Mouse (Mus musculus) urinary bladder, postnatal 10 days (tissue): ENCODE measurements at regions not wholly inside any gene's neighbourhood (a gene's known extent, or its start where the extent isn't known, plus 50 kb on each side); places are given as distances from the start of the nearest gene placed in this dataset.

Source experiments
- DNase-seq: peaks from one replicate; pipeline ENCODE4 v3.0.0; 2022; ENCODE audit warnings: low spot score

DNA sequence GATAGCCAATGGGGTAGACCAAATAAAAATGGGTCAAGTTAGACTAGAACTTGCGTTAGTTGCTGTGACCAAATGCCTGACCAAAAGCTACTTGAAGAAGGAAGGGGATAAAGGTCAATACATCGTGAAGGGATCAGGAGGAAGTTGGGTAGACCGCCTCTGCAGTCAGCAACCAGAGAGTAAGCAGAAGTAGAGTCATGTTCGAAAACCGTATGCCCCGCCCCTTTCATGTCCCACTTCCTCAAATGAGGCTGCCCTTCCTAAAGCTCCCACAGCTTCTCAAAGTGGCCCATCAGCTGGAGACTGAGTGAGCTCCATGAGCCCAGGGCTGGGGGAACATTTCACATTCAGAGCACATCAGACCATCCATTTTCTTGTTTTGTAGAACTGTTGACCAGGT is 301.2 kb upstream of the Ppp2r3a start:
- DNase-seq, result no peak

DNA sequence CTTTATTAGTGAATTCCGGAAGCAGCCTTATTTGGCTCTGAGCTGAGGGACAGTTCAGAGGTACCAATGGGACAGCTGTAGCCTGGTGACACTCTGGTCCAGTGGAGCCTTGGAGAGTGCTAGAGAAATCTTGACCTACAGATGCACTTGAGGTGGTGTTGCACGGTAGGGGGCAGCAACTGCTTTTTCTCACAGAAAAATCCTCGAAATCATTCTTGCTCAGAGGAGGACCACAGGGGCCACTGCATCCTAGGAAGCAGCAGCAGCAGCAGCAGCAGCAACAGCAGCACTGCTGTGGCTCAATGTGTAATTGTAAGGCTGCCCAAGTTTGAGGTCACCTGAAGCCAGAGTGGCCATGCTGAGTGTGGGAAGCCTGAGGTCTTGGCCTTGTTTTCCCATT is 299.7 kb upstream of the Ppp2r3a start:
- DNase-seq, result no peak

DNA sequence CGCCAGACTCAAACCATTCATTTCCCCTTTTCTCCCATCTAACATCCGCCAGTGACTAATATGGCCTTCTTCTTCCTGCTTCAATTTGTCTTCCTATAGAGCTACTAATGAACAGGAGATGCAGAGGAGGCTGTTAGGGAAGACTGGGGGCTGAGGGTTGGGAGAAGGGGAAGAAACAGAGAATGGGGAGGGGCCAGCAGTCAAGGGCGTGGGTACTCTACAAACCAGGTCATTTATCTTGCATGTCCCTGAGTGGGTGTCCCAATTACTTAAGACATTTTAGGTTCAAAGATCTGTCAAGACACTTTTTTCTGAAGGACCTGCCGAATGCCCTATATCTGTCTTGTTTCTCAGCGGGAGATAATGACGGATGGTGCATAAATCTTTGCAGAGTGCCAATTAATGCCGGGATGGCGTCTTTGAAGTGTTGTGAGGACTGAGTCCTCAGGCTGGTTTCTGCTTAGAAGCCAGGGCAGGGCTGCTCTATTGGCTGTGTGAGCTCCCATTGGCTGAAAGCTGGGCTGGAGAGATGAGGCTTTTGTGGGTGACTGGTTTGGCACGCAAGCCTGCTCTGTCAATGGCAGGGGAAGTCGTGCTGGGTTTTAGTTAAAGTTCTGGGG is 294.7 kb upstream of the Ppp2r3a start:
- no peak for DNase-seq

DNA sequence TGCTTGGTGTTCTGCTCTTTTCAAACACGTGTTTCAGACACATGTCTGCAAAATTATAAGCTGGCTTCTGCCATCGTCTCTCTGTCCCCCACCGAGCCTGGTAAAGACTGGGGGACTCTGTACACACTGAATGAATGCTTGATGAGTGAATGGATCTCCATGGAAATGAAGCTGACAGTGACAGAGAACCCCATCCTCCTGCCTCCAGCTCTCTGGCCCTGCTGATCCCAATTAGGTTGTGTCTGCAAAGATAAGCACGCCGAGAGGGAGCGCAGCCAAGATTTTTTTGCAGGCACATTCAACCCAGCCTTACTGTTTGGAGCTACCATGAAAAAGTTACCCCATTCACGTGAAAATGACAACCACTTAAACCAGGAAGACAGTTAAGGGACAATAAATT is 266.5 kb upstream of the Ppp2r3a start:
- DNase-seq, result no peak

DNA sequence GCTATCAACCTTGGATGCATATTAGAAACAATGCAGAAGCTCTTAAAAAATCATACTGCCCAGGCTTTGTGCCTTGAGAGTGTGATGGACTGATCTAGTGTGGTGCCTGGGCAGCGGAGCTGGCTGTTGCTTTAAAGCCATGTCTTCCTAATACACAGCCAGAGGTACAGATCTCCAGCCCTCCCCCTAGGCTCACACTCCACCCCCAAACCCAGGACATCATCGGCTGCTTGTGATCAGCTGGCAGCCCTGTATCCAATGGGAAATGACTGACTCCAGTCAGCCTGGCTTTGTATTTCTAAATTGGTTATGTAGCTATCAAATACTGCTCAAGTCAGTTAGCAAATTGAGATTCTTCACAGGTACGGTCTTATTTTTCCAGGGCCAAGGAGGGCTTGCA is 259.2 kb upstream of the Ppp2r3a start:
- no peak for DNase-seq

DNA sequence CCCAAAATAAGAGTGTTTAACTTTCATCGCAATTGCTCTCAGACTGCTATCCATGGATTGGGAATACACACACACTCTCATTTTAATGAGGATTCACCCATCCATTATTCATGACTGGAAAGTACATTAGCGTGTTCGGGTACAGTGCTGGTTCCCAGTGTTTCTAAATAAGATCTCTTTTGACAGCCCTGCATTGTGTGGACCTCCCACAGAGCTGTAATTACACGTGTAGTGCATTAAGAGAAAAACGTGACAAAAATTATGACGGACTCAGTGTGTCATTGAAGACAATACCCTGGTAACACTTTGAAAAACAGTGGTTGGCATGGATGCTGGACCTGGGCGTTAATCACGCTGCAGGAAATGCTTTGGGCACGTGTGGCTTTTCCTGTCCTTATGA is 257.6 kb upstream of the Ppp2r3a start:
- no peak for DNase-seq

DNA sequence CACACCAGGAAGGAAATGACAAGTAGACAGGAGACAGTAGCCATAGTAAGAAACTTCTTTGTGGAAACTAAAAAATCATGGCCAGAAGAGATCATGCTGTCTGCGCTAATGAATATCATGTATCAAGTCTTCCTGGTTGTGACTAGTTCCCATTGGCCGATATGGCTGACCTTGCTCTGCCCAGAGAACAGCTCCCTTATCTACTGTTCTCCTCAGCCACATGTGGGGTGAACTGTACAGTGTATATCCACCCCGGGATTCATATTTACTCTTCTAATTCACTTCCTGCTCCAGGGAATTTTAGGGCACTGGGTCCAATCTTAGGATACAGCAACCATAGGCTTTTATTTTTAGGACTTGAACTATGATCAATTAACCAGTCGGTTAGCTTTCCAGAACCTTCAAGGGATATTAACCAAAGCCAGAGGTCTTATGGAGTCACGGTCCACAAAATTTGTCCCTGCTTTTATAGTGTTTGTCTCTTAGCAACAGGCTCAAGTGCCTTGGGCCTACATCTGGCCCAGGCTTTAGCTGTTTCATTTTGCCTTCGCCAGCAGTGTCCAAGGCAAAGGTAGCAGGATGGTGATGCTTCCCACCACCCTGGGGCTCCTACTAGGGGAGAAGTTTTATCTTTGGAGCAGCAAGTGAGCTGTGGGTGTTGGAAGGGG is 255.6 kb upstream of the Ppp2r3a start:
- no peak for DNase-seq

DNA sequence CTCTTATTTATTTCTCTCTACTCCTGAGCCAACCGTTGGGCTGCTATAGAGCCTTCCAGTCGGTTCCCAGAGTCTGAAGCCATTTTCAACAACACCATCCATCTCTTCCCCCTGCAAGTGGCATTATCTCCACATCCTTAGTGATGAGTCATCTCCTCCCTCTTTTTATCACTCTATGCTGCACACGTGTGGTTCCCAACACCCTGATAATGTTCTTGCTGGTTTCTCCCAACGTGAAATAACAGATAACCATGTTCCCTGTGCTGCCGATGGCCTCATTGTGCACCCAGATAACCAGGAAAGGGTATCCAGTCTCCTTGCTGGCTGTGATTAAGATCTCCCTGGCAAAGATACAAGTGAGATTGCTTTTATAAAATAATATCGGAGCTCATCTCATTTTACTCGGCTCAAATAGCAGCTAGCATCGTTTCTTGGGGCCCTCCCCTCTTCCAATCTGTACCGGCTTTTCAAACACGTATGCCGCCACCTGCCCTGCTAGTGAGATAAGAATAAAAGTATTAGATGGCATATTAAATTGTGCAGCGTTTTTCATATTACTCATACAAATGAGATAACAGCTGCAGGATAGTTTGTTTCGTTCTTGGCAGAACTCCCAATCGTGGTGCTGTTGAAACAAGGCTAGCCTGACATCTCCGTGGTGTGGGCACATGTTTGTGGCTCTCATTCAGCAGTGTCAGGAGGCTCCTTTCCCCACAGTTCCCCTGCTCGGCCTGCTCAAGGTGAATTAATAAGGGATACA is 250.3 kb upstream of the Ppp2r3a start:
- DNase-seq, result no peak

DNA sequence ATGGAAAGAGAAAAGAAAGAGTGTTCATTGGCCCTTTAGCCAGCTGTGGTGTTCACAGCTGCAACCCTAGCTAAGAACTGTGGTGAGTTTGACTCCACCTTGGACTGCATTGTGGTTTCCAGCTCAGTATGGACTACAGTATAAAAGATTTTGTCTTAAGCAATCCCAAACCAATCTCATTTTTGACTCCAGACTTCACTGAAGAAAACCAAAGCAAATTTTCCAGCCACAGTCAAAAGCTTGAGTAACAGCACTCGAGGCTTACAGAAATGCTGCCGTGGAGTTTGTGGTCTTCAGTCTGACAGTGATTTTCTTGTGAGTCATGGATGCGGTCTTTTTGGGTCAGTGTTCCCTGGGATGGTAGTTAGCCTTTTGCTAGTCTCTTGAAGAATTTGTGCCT is 249.4 kb upstream of the Ppp2r3a start:
- DNase-seq, result no peak

DNA sequence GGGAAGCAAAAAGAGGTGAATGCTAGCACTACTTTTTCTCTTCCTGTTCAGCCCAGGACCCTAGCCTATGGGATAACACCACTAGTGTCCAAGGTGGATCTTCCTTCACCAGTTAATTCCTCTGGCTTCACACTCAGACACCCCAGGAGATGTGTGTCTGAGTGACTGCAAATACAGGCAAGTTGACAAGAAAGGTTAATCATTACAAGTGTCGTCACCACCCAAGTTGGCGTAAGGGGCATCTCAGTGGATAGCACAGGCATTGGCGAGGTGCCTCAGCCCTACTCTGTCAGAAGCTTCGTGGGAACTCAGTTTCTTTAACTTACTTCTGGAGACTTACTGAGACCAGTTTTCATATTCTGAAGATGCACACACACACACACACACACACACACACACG is 247.1 kb upstream of the Ppp2r3a start:
- DNase-seq, result no peak

DNA sequence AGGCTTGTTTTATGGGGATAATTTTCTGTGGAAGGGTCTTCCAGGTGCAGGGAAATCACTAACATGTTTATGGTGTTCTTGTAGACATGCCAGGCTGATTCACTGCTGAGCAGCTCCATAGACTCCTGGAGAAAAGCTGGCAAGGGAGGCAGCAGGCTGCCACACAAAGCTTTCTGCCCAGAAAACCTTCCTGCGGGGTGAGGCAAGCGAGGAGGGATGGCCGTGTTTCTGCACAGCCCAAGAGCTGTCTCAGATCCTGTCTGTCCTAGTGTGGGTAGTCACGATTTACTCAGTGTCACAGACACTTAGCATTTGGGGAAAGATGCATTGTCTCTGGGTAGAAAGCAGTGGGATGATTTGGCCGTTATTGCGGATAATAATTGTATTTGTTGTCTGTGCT is 244.2 kb upstream of the Ppp2r3a start:
- DNase-seq, result no peak

DNA sequence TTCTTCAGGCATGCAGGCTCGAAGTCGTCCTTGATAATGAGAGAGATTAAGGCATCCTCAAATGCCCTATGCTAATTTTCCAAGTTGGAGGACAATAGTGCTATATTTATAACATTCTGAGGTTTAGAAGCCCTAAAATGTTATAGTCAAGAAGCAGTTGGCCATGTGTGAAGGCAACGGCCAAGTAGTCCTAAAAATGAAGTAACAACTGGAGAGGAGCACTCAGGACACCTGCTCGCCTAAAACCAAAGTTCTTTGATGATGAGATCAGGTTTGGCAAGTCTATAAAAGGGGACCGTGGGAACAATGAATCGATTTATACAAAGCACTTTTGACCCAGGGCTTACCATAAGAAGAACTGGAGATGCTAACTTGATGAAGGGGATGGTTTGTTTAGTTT is 237.4 kb upstream of the Ppp2r3a start:
- no peak for DNase-seq

DNA sequence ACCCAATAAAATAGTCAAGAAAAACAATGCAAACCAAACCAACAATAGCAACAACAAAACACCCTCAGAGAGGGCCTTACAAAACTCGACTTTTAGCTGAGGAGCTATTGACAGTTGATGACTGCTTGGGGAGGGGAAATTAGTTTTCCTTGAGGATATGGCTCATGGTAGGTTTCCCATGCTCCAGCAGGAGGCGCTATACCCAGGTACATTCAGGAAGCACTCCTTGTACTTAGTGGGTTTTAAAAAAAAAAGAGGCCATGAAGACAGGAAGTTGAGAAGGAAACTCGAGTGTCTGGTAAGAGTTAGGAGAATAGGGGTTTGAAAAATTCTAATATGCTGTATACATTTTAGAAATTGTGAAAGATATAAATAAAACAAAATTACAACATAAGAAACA is 224.6 kb upstream of the Ppp2r3a start:
- DNase-seq, result no peak

DNA sequence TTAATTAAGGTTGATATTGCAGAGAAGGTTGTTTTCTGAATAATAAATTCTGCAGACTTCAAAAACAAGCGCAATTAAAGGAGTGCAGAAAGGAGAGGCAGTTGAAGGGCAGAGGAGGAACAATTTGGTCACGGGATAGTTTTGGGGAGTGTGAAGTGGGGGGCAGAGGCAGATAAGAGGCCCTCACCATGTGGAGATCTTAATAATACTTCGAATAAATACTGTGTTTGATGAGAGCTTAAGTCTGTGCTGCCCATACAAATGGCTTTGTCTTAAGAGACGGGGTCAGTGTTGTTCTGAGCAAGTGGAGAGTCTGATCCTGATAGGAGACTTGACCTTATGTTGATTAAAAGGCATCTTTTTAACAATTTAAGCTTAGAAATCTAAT is 221.5 kb upstream of the Ppp2r3a start:
- no peak for DNase-seq

DNA sequence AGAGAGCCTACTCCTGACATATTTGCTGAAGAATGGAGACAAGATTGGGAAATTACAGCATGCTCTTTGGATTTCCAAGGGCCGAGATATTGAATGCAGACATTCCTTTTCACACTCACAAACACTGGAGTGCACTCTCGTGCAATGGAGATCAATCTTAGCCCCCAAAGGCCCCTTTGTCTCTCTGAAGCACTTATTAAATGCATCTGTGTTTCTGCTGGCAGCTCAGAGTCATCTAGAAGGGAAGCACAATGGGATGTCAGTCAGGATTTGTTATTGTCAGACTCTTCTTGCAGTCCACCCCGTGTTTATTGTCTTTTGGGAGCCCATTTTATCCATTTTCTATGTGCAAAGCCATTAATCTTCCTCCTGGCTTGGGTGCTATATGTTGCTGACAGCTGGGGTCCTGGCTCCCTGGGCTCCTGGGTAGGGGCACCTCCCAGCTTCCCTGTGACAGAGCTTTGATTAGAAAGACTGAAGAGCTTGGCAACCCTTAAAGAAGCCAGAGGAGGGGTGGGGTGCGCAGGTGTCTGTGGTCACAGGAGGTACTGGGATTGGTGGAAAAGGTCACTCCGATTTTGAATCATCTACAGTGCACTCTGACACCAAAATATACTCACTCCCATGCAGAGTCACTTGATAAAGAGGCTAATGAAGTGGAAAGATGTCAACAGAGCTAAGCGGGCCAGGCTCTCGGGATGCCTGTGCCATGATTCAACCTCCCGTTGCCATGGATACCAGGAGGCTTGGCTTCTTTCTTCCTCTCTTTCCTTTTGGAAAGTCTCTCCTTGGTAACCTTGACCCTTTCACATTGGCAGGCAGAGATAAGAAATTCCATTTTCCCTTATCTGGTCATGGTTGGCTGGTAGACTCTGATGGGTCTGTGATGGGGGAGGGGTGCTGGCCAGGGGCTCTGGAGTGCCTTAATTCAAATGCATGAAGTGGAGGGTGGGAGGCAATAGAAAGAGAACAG is 220.8 kb upstream of the Ppp2r3a start:
- no peak for DNase-seq

DNA sequence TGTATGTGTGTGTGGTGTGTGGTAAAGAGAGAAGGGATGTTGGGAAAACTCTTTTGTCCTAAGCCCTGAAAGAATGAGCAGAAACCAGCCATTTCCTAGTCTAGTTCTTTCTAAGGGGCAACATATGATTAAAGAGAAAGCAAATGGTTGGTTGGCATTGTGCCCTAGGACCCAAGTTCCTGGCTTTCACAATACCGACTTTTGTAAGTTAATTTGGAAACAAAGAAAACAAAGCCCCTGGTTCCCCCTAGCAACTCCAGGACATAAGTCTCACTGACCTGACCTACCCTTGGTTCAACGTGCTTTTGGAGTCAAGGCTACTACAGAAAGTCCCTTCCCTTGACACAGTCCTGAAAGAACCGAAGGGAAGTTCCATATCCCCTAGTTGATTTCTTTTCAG is 220.1 kb upstream of the Ppp2r3a start:
- no peak for DNase-seq

DNA sequence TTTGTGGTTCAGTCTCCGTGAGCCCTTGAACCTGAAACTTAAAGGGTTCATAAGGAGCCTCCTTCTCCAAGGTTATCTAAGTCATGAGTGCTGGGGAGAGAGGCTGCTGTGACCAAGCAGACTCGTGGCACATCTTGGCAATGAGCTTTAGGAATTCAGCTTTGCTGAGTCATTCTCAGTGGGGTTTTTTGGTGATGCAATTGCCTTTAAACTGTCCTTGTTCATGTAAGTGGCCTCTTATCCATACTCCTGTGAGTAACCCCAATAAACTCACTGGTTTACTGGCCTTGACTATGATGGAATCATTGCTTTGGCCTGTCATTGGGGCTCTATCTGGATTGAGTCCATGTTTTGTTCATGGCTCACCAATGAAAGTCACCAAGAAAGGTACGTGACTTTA is 218.2 kb upstream of the Ppp2r3a start:
- DNase-seq, result no peak

DNA sequence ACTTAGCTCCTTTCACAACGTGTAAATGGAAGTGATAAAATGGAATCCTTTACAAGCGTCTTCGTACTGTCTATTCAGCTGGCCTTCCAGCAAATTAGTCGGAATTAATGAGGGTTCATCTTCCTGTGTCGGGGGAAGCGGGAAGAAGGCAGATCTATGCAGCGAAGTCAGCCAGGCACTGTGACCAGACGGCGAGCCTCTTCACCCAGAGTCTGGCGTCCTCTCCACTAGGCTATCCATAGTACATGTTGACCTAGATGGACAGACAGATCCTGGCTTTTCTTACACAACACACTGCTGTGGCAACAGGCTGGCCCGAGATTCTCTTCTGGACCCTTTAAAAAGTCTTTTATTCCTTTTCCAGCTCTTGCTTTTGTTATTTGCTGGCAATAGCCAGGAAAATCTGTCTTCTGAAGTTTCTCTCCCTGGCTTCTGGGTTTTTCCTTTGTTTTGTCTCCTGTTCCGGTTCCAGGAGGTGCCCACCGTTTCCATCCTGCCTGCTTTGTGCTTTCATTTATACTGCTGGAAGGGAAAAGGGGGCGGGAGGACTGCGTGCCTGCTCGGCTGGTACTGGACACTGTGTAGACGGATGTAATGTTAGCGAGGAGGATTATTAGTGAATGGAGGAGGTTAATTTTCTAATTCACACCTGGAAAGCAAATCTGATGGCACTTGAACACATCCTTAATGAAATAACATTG is 213.3 kb upstream of the Ppp2r3a start:
- DNase-seq, result no peak

DNA sequence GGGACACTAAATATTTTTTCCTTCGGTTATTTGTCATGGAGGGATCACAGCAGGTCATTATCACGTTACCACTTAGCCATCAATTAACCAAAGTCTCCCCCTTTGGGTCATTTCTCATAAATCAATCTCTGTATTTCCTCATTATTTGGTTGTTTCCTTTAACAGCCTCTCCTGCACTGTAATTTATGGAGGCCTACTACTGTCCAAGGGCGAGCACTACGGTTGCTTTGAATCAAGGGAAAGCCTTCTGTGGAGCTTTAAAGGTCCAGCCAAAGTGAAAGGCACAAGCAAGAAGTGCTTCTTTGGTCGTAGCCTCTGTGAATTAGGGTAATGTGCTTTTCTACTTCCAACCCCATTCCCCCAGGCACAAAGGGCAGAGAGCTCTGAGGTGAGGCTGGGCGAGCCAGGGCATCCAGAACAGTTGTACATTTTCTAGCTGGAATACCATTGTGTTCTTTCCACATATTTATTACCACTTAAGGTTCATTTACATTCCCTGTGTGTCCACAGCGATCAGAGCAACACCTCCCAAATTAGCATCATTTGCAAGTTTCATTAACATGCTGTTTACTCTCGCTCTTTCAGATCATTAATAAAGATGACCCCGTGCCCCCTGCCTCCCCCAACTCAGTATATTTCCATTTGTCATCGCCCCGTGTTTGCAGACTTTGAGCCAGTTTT is 207.5 kb upstream of the Ppp2r3a start:
- DNase-seq, result no peak

DNA sequence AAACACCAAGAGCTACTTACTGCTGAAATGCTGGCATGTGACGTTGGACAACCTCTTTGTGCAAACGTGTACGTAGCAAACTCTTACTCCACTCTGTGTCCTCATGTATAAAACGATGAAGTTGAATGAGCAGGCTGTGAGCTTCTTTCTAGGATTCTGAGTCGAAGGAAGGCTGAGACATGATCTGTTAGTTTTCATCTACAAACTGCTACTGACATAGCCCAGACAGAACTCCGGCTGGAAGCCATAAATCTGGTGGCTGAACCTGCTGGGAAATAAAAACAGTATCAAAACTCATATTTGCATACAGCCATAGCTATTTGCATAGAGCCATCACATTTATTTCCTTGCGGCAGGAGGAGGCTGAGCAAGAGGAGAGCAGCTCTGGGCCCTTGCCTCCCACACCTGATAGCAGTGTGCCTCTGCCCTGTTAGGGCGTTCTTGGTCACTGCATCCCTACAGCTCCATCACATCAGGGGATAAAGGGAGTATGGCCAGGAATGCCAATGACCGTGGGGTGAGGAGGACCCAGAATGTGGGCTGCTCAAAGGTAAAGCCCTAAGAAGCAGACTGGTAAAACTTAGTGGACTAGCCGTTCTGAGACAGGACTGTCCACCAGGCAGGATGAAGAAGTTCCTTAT is 206.8 kb upstream of the Ppp2r3a start:
- no peak for DNase-seq

DNA sequence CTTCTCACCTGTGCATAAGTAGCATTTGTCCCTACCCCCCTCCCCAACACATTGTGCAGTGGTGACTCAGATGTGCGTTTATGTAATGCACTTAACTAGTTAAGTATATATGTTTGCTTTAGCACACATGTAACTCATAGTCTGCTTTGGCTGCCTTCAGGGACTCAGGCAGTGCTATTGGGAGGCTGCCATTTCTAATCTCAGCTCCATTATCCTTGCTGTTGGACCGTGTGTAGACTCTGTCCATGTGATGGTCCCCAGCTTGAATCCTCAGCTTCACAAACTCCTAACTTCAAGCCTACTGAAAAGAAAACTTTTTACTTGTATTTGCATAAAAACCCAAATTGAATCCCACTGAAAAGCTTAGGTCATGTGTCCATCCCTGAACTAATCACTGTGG is 194.7 kb upstream of the Ppp2r3a start:
- DNase-seq, result no peak
